Mouse (Mus musculus) activated CD4-positive, CD25-positive, alpha-beta regulatory T cell, adult 9 weeks (primary cell): Measurements from ENCODE around the gene Slc44a1. TPM values are rescaled to one million over a fixed set of nuclear protein-coding genes. Genes with fewer than 3 reads are reported as not detected.

Source experiments
- polyA plus RNA-seq: library from polyadenylated mRNA; unstranded; fragments of 100-300 nt; shearing (Covaris generic); gene quantifications from one replicate; pipeline ENCODE4 v1.2.1, GENCODE M21; 2017

Gene Slc44a1
- 1.5 TPM for polyA plus RNA-seq

DNA sequence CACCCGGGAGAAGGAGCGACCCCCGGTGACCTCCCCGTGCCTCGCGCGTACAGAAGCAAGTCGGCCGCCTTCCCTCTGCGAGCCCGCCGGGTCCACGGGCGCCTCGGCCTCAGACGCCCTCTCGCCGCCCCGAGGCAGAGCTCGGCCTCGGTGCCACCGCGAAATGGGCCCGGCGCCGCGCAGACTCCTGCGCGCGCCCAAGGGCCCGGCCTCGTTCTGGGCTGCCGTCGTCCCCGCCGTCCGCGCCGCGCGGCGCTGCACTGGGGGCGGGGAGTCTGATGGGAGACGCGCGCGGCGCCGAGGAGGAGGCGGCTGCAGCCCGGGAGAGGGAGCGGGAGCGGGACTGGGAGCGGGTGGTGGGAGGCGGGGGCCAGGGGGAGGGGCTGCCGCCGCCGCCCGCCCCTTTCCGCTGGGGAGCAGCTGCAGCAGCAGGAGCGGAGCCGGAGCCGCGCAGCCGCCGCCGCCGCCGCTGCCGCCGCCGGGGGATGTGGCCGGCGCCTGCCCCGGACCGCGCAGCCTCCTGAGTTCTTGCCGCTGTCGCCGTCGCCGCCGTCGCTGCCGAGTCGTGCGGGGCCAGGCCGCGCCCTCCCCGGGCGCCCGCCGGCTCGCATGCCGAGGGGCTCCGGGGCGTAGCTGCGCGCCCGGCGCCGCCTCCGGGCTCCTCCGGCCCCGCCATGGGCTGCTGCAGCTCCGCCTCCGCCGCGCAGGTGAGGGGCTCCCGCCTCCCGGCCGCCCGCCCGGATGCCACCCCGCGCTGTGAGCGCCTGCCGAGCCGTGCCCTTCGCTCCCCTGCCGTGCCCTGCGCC is at the start of gene Slc44a1:
Gene Slc44a1, plus strand, starts transcription at position 404 of the 806 bp plus-strand sequence.

DNA sequence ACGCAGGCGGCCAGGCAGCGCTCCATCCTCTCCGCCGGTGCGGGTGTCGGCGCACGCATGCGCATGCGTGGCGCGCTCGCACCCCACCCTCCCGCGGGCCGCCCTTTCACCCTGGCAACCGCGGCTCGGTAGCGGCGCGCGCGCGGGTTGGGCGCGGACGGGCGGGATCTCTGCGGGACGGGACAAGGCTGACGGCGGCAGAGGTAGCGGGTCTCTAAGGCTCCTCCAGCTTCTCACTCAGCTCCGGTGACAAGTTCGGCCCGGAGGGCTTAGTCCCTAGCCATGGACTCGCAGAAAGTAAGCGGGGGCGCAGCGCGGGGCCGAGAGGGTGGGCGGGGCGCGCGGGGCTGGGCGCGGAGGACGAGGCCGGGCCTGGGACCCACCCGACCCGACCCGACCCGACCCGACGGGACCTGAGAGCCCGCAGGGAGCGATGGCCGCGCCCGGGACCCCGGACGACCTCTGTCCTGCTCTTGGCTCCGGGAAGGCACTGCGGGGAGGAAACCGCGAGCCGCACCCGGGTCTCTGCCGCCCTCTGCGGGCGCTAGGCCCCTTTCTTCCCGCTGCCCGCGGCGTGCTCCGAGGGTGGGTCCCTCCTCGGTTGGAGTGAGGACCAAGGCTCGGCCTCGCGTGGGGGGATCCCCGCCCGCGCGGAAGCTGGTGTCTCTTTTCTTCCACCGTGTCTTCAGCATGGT is 191.2 kb downstream of the Slc44a1 start, which contains the start of gene Fsd1l:
Gene Fsd1l, plus strand, starts transcription at position 156 of the 695 bp plus-strand sequence.

Other genes starting within 250 kb of the Slc44a1 start
- gene Fsd1l, start 191.1 kb downstream of the Slc44a1 start, polyA plus RNA-seq: 8.3 TPM